8 mouse cellular contexts compared by ENCODE assay signal in genomic region chr19:6399285-6400095, GRCm38 (mm10). TPM values are rescaled to one million over a fixed set of nuclear protein-coding genes. Genes with fewer than 3 reads are reported as not detected.
DNase-seq lines count a peak whose midpoint lies in the region; ATAC-seq and TF ChIP-seq lines count a peak whose summit lies in the region.

Gene Rasgrp2 (plus strand): TSS chr19:6399340.

- TF ChIP-seq EP300 in heart, adult 2 months (IDR thresholded peaks at IDR 0.05; ENCODE audit: insufficient read depth, low read depth, low read length) = peak; percentile 51; the same call in 1 of the 2 replicates

- 0 out of 2 replicates have a peak, but pooled peaks cover 3% of the 10 kb centered on the region for H3K36me3 ChIP-seq in heart, adult 2 months (ENCODE audit: control insufficient read depth, insufficient read depth, low read length)
- no peaks in the 10 kb centered on the region for H3K36me3 ChIP-seq in liver, embryonic 11.5 days (ENCODE audit: control insufficient read depth, insufficient read depth, low read length)

- H3K9ac ChIP-seq in heart, adult 2 months (ENCODE audit: low read depth, low read length) = peak within 1 kb of the TSS; percentile 83
- H3K9ac ChIP-seq in liver, embryonic 11.5 days (ENCODE audit: low read depth, low read length) = peak within 1 kb of the TSS; percentile 72

- no peaks in the 10 kb centered on the region for H3K9me3 ChIP-seq in liver, embryonic 11.5 days (ENCODE audit: control insufficient read depth, low read length)

- WGBS in heart, adult 2 months = 1% methylated on average over 83 of the region's 87 CpGs
- 1% methylated on average over 70 of the region's 87 CpGs for WGBS in liver, embryonic 11.5 days

- H3K4me3 ChIP-seq in heart, adult 2 months = peak within 1 kb of the TSS; percentile 55
- H3K4me3 ChIP-seq in liver, embryonic 11.5 days (ENCODE audit: low read depth, low read length) = peak within 1 kb of the TSS; percentile 71

- intact Hi-C loops in heart, adult 2 months (cut with DNase I) = loop anchor here (2.0 kb wide), 2 partner anchors 27 to 57 kb away; no protein-coding TSS in a partner anchor

- no peak for DNase-seq in left cerebral cortex, adult 18-20 months (ENCODE audit: low spot score in 2 of 2)
- no peak for DNase-seq in left cerebral cortex, adult 11 months (ENCODE audit: low spot score)
- DNase-seq in heart, adult 2 months = peak; percentile 88 to 92
- peak; percentile 70 for DNase-seq in kidney, adult 18-20 months
- peak; percentile 75 for DNase-seq in liver, embryonic 11.5 days (ENCODE audit: low spot score)
- DNase-seq in thymus, postnatal 14 days = peak; percentile 98

- no peak for TF ChIP-seq CTCF in heart, adult 2 months (IDR thresholded peaks at IDR 0.05)

- peak; percentile 23 for ATAC-seq in common myeloid progenitor, adult 5-6 weeks (replicated peaks; ENCODE audit: low read depth, poor library complexity, severe bottlenecking)
- ATAC-seq in liver, embryonic 11.5 days (replicated peaks; ENCODE audit: low FRiP score) = no peak
- 0 out of 2 replicates have a peak, but pooled peaks have one; percentile 3 for ATAC-seq in monocyte, adult 5-6 weeks (replicated peaks; ENCODE audit: insufficient number of reproducible peaks, low FRiP score, low TSS enrichment, poor library complexity, severe bottlenecking)

- no peak for TF ChIP-seq POLR2A in heart, adult 2 months (IDR thresholded peaks at IDR 0.05; ENCODE audit: insufficient read depth, low read depth, low read length)

- H3K27me3 ChIP-seq in heart, adult 2 months (ENCODE audit: control insufficient read depth, insufficient read depth, low read length) = no peaks in the 10 kb centered on the region
- peaks cover 18% of the 10 kb centered on the region for H3K27me3 ChIP-seq in liver, embryonic 11.5 days (replicated peaks; ENCODE audit: control insufficient read depth, insufficient read depth, low read length)

- peak within 1 kb of the TSS; percentile 100 for H3K4me2 ChIP-seq in liver, embryonic 11.5 days

- H3K79me2 ChIP-seq in heart, adult 2 months (replicated peaks; ENCODE audit: control insufficient read depth, insufficient read depth, low read length) = no peaks in the 10 kb centered on the region

- H3K27ac ChIP-seq in heart, adult 2 months = peak within 1 kb of the TSS; percentile 91
- H3K27ac ChIP-seq in liver, embryonic 11.5 days (ENCODE audit: low read depth, low read length) = peak within 1 kb of the TSS; percentile 65

- peaks cover 4% of the 10 kb centered on the region; the same call in 1 of the 2 replicates for H3K4me1 ChIP-seq in heart, adult 2 months (ENCODE audit: control insufficient read depth, insufficient read depth, low read length)
- peaks cover 38% of the 10 kb centered on the region for H3K4me1 ChIP-seq in liver, embryonic 11.5 days (replicated peaks; ENCODE audit: control insufficient read depth, insufficient read depth, low read length)

RNA-seq across cellular contexts. Expression of gene Rasgrp2, which starts in this region (rescaled TPM):
- 10 to 100 TPM; 68.2 to 84.7 TPM for total RNA-seq in left cerebral cortex, adult 18-20 months (2021)
- total RNA-seq in common myeloid progenitor, adult 5-6 weeks (2017) = 116 and 137 TPM in 2 replicates
- total RNA-seq in heart, adult 2 months (2021) = 10 to 100 TPM; 43.3 to 48.0 TPM
- 90.1 and 97.2 TPM in 2 replicates for polyA plus RNA-seq in heart, adult 2 months (2012; rRNA removed)
- 97.6 and 105 TPM in 2 replicates for polyA plus RNA-seq in liver, embryonic 11.5 days (2014; fragmentation: Nextera tagmentation; extraction: Ambion mirVana)
- 260 to 384 TPM (median 349 TPM) in 3 replicates for total RNA-seq in monocyte, adult 5-6 weeks (2017)

Comparison
In these comparisons a context has a peak if more than half of its experiments do, and no peak if none do; other contexts are left out.
1. DNase-seq: peak in heart, adult 2 months (2 of 2), kidney, adult 18-20 months (single experiment), liver, embryonic 11.5 days (single experiment) and thymus, postnatal 14 days (single experiment); none in left cerebral cortex, adult 18-20 months (0 of 2) and left cerebral cortex, adult 11 months (single experiment).